Mouse (Mus musculus) liver, embryonic 14.5 days (tissue): ENCODE results near the gene Ddx43.
"Not testable (repeated sequence)": the region's sequence is repeated elsewhere in the genome, so short reads cannot be mapped to it uniquely, and the experiment has no call there.

Experiments used
- CTCF ChIP-seq: IDR thresholded peaks from 2 replicates; pipeline ENCODE4 v1.5.1; 2016; ENCODE audit warnings: antibody characterized with exemption, low read depth, control low read depth
- EP300 ChIP-seq: IDR thresholded peaks from 2 replicates; pipeline ENCODE4 v1.6.1; 2016; ENCODE audit warnings: antibody characterized with exemption, low read depth

- TF ChIP-seq CTCF, EP300: not testable (repeated sequence)
These were observed 47.2 kb upstream of the Ddx43 start for GRCm38 (mm10) chr9:78348206-78349004.
